Mouse (Mus musculus) Muller cell, postnatal 12 days (primary cell): ENCODE measurements around the gene Helz.
"Not testable (repeated sequence)": the region's sequence is repeated elsewhere in the genome, so short reads cannot be mapped to it uniquely, and the experiment has no call there.

Experiments
- DNase-seq: peaks from one replicate; pipeline ENCODE4 v3.0.0-alpha.2; 2015; ENCODE audit errors: inconsistent ontology term

Helz gene

DNA sequence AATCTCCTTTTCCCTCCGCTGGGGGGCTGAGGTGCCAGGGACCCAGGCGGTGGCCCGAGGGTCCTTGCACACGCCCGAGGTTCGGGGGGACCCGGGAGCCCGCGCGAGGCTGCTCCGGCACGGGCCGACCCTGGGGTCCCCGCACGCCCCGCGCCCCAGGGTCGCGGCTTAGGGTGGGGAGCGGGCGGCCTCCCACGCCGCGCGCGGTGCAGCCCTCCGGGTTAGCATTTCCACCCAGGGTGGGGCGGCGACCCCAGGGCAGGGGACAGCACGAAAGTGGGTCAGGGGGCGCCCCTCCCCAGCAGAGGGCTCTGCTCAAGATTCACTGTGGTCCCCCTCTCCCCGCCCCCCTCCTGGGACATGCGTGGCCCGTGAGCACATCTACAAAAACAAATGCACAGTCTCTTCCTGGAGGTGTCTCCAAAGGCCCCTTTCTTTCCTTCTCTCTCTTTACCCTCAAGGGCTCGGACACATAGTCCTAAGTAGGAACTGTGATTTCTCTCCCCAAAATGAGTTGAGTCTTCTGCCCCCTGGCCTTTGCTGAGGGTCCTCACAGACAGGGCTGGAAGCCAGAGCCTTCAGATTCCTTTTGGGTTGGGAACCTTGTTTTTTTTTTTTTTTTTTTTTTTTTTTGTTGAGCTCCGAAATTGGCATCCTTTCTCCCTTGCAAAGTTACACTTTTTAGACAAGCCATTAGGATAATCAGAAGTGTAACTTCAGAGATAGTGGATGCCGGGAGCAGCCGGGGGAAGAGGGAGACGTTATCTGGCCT lies 660 bp downstream of the Helz start:
- DNase-seq = peak; percentile 22

DNA sequence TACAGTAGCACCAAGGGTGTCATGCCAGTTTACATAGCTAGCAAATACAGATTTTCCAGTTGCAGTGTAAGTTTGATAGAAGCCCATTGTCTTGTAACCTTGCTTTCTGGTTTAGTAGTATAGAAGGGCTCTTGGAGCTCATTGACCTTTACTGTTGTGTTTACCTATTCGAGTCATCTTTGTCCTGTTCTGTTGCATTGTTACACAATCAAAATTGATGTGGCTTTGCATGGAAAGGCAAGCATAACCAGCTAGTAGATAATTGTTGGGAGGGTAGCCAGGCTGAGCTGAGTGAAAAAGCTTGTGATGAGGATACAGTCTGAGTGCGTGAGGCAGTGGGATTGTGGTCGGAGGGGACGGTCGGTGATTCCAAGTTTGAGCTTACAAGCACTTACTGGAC lies 12.1 kb downstream of the Helz start:
- no peak for DNase-seq

DNA sequence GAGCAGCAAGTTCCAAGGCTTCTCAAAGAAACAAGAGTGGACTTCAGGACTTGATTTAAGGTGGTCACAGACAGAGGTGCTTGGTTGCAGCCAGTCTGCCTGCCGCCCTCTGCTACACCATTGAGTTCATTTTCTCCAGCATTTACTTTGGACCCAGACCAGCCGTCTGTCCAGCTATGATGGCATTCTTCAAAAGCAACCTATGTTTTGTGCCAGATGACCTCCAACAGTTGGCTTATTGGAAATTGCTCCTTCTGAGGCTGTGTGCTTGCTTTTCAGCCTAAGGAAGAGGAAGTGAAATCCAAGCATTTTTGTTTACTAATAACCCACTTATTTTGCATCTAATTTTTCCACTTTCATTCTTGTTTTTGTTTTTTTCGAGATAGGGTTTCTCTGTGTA lies 19.7 kb downstream of the Helz start:
- DNase-seq = no peak

DNA sequence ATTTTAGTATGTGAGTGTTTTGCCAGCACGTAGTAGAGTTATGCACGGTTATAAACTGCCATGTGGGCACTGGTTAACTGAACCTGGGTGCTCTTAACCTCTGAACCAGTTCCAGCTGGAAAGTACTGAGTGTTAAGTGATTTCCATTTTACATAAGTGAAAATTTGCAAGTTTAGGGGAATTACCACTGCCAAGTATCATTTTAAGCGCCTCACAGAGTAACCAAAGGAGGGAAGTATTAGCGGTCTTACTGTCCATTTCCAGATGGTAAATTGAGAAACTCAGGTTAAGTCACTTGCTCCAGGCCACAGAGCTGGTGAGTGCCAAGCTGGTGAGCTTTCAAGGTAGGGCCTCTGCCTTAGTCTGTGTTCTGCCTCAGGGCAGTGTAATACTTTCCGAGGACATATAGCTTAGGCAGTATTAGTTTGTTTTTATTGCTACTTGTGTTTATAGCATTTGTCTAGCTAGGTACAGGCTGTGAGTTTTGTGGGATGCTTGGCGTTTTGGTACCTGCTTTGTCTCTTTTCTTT lies 20.8 kb downstream of the Helz start:
- no peak for DNase-seq

DNA sequence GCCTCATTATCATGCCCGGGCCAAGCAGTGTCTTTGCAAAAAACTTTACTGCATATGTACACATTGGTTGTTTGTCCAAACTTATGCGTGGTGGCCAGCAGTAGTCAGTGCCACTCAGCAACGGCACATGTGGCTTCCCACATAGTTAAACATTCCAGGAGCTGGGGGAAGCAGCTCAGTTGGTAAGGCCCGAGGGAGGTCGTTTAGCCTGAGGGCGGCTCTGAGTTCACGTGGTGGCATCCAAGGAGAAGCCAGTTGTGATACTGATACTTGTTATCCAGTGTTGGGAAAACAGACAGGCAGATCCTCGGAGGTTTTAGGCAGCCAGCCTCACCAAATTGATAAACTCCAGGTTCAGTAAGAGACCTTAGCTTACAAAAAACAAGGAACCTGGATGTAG lies 23.2 kb downstream of the Helz start:
- DNase-seq = not testable (repeated sequence)

DNA sequence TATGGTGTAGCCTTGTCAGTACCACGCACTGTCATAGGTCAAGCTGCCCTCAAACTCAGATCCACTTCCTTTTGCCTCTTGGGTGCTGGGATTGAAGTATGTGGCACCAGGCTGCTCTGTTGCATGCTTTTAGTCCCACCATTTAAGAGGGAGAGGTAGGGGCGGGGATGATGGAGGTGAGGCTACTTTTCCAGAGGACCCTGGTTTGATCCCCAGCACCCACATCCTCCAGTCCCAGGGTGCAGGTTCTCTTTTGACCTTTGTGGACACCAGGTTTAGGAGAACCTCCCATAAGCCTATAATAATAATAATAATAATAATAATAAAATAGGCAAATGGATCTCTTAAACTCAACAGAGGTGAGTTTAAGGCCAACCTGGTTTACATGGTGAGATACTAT lies 23.6 kb downstream of the Helz start:
- no peak for DNase-seq

DNA sequence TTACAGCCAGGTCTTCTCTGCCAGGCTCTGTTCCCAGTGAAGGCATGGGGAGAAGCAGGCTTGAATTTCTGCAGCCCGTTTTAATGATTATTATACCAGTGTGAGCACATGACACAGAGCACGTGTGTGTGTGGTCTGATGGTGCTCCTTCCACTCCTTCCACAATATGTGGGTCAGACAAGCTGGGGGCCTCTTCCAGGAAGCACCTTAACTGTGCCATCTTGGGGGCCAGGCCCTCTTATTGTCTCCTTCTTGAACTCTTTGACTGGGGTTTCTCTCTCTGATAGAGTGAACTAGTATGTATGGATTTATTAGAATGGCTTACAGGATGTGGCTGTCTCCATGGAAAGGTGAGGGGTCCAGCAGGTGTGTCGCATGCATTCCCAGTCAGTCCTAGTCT lies 24.8 kb downstream of the Helz start:
- no peak for DNase-seq

DNA sequence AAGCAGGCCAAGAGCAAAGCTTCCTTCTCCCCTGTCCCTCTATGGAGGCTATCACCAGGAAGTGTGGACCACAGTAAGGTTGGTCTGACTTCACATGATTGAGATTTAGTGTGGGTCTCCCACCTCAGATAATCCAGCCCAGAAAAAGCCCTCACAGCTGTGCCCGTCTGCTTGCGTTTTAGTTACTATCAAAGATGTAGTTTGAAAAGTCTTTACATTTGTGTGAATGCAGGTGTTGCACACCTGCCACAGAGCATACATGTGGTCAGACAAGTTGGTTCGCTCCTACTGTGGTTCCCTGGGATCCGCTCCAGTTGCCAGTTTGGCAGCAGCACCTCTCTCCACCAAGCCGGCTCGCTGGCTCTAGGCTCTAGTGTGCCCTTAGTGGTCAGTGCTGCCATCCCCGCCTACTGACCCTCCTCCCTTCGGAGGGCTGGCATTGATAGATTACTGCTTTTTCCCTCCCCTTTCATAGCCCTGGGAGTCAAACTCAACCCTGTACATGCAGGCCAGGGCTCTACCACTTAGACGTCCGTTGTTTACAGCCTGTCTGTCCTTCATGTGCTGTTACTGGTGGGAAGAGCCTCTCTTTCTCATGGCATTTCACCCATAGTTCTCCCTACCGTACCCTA lies 25.4 kb downstream of the Helz start:
- peak; percentile 52 for DNase-seq

DNA sequence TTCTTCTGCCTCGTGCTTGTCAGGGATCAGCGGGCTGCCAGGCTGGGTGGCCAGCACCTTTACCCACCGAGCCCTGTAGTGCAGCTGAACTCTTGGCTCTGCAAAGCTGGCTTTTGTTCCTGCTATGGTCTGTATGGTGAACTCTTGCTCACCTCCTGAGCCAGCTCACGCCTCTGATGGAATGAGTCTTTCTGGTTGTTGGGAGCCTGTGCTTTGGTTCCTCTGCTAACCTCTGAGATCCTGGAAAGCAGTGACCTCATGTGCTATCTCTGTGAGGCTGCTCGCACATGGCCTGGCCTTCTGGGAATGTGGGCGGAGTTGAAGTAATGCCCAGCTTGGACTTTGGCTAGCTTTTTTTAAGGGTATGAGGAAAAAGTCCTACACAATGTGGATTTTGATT lies 26.1 kb downstream of the Helz start:
- peak; percentile 83 for DNase-seq

DNA sequence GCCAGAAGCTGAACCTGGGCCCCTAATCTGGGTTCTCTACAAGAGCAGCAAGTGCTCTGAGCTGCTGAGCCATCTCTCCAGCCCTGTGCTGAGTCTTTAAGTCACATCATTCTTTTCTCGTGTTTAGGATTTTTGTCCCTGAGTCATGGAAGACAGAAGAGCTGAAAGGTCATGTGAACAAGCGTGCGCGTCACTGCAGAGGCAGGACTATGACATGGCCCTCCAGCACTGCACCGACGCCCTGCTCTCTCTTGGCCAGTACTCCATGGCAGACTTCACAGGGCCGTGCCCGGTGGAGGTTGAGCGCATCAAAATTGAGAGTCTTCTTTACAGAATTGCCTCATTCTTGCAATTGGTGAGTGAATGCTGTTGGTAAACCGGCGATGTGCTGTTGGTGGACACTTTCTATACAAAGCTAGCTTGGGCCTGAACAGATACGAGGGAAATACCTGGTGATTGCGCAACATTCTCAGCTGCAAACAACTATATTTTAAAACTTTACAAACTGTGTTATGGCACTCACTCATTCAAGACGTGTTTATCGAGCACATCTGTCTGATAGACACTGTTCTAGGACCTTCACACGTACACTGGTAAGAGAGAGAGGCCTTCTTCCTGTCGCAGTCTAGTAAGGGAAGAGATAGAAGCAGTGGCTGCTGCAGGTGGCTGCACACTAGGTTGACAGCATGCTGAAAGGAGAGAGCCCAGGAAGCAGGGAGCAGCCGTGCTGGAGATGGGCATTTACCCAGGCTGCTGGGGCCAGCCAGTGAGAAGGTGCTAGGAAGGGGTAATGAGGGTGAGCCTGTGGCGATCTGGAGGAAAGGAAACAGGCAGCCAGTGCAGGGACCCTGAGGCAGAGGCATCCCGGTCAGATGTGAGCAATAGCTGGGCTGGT lies 27.3 kb downstream of the Helz start:
- no peak for DNase-seq

DNA sequence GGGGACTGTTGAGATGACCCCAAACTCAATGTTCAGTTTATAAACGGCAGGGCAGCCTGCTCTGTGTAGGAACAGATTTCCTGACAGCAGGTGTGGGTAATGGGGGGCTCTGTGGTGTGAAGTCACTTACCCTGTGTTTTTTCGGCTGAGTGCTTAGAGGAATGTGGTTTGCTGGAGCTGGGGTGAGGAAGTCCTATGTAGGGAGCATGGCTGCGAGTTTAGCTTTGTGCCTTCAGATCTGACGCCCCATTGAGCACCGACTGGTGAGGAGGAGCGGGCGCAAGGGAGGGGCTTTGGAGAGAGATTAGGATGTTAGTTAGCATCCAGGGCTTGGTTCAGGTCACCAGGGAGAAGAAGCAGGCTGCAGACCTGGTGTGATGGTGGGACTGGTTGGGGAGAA lies 28.5 kb downstream of the Helz start:
- DNase-seq = no peak

DNA sequence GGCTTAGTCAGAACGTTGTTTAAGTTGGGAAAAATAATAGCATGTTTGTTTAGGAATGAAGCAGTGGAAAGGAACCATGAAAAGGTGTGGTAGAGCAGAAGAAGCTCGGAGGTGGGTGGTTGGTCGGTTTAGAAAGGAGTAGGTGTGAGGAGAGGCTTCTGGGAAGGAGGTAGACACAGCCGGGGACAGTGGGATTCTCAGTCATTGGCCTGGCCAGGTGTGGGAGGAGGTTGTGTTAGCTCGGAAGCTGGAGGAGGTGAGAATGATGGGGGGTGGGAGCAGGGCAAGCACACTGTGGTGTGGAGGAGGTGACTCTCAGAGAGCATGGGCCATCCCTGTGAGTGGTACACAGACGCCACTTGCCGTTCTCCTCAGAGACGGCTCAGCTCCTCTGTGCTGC lies 29.7 kb downstream of the Helz start:
- DNase-seq = no peak

DNA sequence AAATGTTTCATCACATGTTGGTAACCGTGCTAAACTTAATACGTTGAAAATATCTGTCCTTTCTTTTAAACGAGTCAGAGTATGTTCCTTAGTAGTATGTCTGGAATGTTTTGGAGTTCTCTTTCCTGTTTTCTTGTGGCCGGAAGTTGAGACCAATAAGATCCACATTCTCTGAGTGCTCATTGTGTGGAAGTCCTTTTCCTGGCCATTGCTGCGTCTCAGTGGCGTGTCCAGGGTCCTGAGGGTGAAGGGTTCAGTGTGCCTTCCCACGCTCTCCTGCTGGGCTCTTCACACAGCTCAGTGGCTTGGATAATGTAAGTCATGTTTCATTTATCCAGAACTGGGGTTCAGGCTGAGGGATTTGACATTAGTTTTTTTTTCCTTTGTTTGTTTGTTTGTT lies 30.5 kb downstream of the Helz start:
- peak; percentile 93 for DNase-seq

DNA sequence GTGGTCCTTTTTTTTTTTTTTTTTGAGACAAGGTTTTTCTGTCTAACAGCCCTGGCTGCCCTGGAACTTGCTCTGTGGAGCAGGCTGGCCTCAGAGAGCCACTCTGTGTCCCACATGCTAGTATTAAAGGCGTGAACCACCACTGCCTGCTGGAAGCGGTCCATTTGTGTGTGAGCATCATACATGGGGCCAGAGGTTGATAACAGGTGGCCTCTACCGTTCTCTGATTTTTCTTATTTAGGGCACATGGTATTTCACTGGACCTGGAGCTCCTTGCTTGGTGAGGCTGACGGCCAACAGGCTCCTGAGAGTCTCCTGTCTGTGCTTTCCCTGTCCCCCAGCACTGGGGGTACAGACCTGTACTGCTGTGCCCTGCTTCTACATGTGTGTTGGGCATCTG lies 33.1 kb downstream of the Helz start:
- DNase-seq = no peak

DNA sequence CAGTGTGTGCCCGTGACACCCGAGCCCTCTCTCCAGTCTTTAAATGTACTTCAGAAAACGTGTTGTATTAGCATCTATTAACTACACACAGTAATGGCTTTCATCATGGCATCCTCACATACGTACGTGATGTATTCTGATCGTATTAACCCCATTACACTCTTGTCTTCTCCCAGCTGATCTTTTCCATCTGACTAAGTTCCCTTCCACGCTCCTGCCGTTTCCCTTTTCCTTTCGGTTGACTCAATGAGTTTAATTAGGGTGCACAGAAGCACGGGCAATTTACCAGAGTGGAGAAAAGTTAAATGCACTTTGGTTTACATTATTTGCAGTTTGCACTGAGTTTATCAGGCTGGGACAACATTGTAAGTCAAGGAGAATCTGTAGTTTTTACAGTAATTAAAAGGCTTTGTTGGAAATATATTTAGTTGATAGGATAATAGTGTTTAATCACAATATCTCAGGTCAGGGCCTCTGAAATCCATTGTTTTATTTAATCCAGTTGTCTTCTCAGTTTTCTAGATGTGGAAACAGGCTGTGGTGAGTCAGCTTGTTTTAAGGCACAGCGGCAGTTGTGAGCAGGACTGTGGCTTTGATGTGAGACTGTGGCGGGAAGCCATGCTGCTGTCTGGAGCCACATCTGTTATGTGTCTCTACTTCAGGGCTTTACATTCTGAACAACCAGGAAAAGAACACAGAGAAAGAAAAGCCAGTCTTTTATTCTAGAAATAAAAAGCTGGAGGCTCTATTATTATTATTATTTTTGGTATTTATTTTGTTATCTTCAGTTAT lies 37.1 kb downstream of the Helz start:
- DNase-seq = peak; percentile 62

DNA sequence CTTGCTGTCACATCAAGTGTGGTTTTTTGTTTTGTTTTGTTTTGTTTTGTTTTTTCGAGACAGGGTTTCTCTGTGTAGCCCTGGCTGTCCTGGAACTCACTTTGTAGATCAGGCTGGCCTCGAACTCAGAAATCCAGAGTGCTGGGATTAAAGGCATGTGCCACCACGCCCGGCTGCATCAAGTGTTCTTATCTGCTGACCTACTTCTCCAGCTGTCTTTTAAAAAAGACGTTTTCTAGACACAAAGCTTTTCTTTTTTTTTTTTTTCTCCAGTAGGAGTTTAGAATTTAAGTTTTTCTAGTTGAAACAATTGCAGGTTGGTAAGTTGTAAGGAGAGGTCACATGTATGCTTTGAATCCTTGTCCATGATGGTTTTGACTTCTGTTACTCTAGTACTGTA lies 38.4 kb downstream of the Helz start:
- not testable (repeated sequence) for DNase-seq

DNA sequence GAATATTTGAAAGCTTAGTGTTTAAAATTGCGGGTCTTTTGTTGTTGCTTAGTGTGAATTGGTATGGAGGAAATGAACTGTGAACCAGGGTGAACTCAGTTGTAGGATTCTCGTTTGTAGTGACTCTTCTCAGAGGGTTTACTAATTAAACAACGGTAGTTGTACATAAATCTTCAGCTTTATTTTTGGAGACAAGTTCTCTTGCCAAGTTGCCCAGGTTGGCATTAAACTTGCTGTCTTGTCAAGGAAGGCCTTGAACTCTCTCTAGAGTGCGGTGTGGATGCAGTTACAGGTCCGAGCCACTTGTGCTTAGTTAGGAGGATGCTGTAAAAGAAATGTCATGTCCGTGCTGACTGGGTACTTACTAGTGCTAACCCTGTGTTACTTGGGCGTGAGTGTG lies 39.4 kb downstream of the Helz start:
- DNase-seq = no peak

DNA sequence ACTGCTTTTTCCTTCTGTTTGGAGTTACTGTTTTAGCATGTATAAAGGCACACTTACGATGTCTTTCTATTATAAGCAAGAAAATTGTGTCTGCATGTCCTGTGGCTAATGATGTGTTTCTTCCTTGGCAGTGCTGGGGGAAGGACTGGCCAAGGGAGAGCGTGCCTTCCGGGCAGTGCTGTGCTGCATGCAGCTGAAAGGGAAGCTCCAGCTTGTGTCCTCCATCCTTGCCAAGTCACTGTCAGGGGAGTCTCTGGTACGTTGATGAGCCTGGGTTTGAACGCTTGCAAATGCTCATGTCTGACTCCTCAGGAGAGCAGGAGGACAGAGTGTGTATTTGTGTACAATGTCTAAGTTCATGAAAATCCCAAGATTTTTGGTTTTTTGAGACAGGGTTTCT lies 44.8 kb downstream of the Helz start:
- peak; percentile 53 for DNase-seq

DNA sequence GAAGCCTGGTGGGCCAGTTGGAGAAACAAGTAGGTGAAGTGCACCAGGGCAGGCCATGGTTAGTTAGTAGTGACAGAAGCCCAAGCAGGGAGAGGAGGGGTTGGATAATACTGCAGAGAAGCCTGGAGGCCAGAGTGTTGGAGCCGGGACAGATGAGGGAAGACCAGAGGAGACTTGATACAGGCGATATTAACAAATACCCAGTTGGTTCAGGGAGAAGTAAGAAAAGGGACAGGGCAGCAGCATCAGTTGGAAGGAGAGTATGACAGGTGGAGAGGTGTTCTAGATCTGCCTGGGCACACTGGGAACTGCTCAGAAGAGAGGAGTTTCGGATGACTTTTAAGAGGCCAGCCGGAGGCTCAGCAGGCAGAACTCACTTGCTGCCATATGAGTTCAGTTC lies 49.7 kb downstream of the Helz start:
- DNase-seq = no peak

DNA sequence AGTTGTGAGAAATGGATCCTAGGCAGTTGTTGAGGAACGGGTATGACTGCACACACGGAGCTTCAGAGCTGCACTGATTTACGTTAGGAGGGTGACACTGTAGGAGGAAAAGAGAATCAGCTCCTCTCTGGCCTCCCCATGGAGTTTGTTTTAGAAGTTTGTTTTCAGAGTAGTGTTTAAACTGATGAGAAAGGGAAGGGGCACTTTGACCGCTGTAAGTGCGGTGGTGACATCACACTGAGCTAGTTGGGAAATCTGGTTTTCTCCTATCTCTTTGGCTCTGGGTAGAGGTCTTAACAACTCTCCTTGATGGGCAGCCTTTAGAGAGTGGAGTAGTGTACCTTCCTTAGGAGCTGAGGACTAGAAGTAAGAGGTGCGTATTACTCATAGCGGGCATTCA lies 58.0 kb downstream of the Helz start:
- no peak for DNase-seq

DNA sequence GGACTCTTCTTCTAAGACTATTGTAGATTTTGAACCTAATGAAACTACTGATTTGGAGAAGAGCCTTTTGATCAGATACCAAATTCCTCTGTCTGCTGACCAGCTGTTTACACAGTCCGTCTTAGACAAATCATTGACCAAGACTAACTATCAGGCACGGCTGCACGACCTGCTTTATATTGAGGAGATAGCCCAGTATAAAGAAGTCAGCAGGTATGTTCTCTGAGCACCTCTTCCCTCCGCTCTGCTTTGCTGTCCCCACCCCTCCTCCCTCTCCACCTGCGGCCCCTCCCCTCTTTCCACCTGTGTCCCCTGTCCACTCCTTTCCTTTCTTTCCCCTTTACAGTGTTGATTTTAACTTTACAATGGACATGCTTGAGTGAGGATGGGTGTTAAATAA lies 66.2 kb downstream of the Helz start:
- no peak for DNase-seq

DNA sequence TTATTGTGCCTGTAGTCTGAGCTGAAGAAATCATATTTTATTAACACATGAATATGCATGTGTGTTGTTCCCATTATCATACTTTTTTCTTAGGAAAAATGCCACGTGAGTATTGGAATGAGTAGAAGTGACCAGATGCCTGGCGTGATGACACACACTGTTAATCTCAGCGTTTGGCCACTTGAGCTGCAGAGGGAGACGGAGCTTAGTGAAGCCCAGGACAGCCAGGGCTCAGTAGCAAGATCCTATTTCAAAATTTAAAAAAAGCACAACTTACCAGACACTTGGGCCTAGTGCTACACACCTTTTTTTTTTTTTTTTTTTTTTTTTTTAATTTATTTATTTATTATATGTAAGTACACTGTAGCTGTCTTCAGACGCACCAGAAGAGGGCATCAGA lies 68.0 kb downstream of the Helz start:
- DNase-seq = no peak
